Mouse (Mus musculus) hindbrain, embryonic 11.5 days (tissue): ENCODE data around the gene Mtor. TPM values are rescaled to one million over a fixed set of nuclear protein-coding genes. Genes with fewer than 3 reads are reported as not detected.

Experiments used
- ATAC-seq: fragments of 200-750 bp; cut with Nextera tagmentation; 2 replicates; pipeline ENCODE4 v1.8.0; 2017; ENCODE audit warnings: mild to moderate bottlenecking, moderate TSS enrichment, moderate library complexity; ENCODE audit not compliant: low FRiP score
- DNase-seq: peaks from one replicate; pipeline ENCODE4 v3.0.0-alpha.2; 2015; ENCODE audit warnings: low spot score
- H3K27ac ChIP-seq: fragments of 300-500 bp; sonication (generic); 2 replicates; pipeline ENCODE4 v1.5.1; 2014; ENCODE audit warnings: mild to moderate bottlenecking, low read depth, low read length
- H3K27me3 ChIP-seq: fragments of 300-500 bp; sonication (generic); 2 replicates; pipeline ENCODE4 v1.6.1; 2014; ENCODE audit warnings: mild to moderate bottlenecking, low read length, moderate library complexity, mixed read lengths; ENCODE audit not compliant: control insufficient read depth, insufficient read depth
- H3K36me3 ChIP-seq: fragments of 300-500 bp; sonication (generic); 2 replicates; pipeline ENCODE4 v1.6.1; 2014; ENCODE audit warnings: mild to moderate bottlenecking, low read length, moderate library complexity, mixed read lengths; ENCODE audit not compliant: control insufficient read depth, insufficient read depth
- H3K4me1 ChIP-seq: fragments of 300-500 bp; sonication (generic); replicated peaks from 2 replicates; pipeline ENCODE4 v1.6.1; 2014; ENCODE audit warnings: low read length, mixed read lengths; ENCODE audit not compliant: control insufficient read depth, insufficient read depth
- H3K4me2 ChIP-seq: fragments of 300-500 bp; sonication (generic); replicated peaks from 2 replicates; pipeline ENCODE4 v1.6.1; 2014; ENCODE audit warnings: mild to moderate bottlenecking, low read depth, low read length
- H3K4me3 ChIP-seq: fragments of 300-500 bp; sonication (generic); 2 replicates; pipeline ENCODE4 v1.5.1; 2014; ENCODE audit warnings: low read depth, low read length
- H3K9ac ChIP-seq: fragments of 300-500 bp; sonication (generic); 2 replicates; pipeline ENCODE4 v1.6.1; 2014; ENCODE audit warnings: low read depth, low read length
- H3K9me3 ChIP-seq: fragments of 300-500 bp; sonication (generic); 2 replicates; pipeline ENCODE4 v1.6.1; 2016; ENCODE audit warnings: low read length; ENCODE audit not compliant: control insufficient read depth
- WGBS: fragments of 180-500 bp; shearing (Covaris S2); extraction: QIAGEN DNeasy Blood & Tissue Kit; methylation state at CpG from one replicate; pipeline ENCODE4 v1.1.7; 2014; 5-methylcytosine and 5-hydroxymethylcytosine counted together
- polyA plus RNA-seq: library from polyadenylated mRNA; unstranded; fragments of >200 nt; fragmentation: Nextera tagmentation; extraction: Ambion mirVana; gene quantifications from 2 replicates; pipeline ENCODE4 v1.2.1, GENCODE M21; 2014

The Mtor gene
- polyA plus RNA-seq, 1 experiment from 2014 or later = 33.0 TPM

- no peak overlapping the region for H3K4me2 ChIP-seq
- H3K27me3 ChIP-seq = no peaks in the 10 kb centered on the region
- H3K9ac ChIP-seq = no peak overlapping the region
- no peaks in the 10 kb centered on the region for H3K4me1 ChIP-seq
- H3K36me3 ChIP-seq = 0 out of 2 replicates have a peak, but pooled peaks cover 3% of the 10 kb centered on the region
- no peaks in the 10 kb centered on the region for H3K9me3 ChIP-seq
- no peak overlapping the region for H3K27ac ChIP-seq
- no peak overlapping the region for H3K4me3 ChIP-seq
- ATAC-seq (no peak), DNase-seq (no peak)
- WGBS = 95% methylated on average over 14 of the region's 14 CpGs
These were observed 59.9 kb downstream of the Mtor start for GRCm38 (mm10) chr4:148508084-148508849.

- no peak for DNase-seq
- H3K27me3 ChIP-seq = no peaks in the 10 kb centered on the region
- no peak for ATAC-seq
- H3K4me2 ChIP-seq = no peak overlapping the region
- no peaks in the 10 kb centered on the region for H3K4me1 ChIP-seq
- 0 out of 2 replicates have a peak, but pooled peaks cover 3% of the 10 kb centered on the region for H3K36me3 ChIP-seq
- WGBS = 88% methylated on average over 8 of the region's 8 CpGs
- H3K9ac ChIP-seq = no peak overlapping the region
- no peaks in the 10 kb centered on the region for H3K9me3 ChIP-seq
- H3K4me3 ChIP-seq = no peak overlapping the region
- H3K27ac ChIP-seq = no peak overlapping the region
These were observed 61.2 kb downstream of the Mtor start for GRCm38 (mm10) chr4:148509450-148510084.

- H3K27ac ChIP-seq = no peak overlapping the region
- DNase-seq = no peak
- H3K4me2 ChIP-seq = no peak overlapping the region
- 88% methylated on average over 4 of the region's 4 CpGs for WGBS
- H3K27me3 ChIP-seq = no peaks in the 10 kb centered on the region
- no peak for ATAC-seq
- no peak overlapping the region for H3K9ac ChIP-seq
- no peaks in the 10 kb centered on the region for H3K9me3 ChIP-seq
- no peak overlapping the region for H3K4me3 ChIP-seq
- H3K4me1 ChIP-seq = no peaks in the 10 kb centered on the region
- peaks cover 10% of the 10 kb centered on the region for H3K36me3 ChIP-seq
These were observed 62.3 kb downstream of the Mtor start for GRCm38 (mm10) chr4:148510691-148511090.

GRCm38 (mm10) chr4:148511334-148511733 lies 62.9 kb downstream of the Mtor start:
- ATAC-seq = no peak
- 94% methylated on average over 4 of the region's 4 CpGs for WGBS
- no peak for DNase-seq
- Histone ChIP-seq H3K4me2 (no peak overlapping the region), H3K27ac (no peak overlapping the region), H3K4me1 (no peaks in the 10 kb centered on the region), H3K9ac (no peak overlapping the region), H3K36me3 (peaks cover 10% of the 10 kb centered on the region), H3K4me3 (no peak overlapping the region), H3K9me3 (no peaks in the 10 kb centered on the region), H3K27me3 (no peaks in the 10 kb centered on the region)

- Histone ChIP-seq H3K9ac (no peak overlapping the region), H3K9me3 (no peaks in the 10 kb centered on the region), H3K4me2 (no peak overlapping the region), H3K4me1 (no peaks in the 10 kb centered on the region), H3K36me3 (peaks cover 10% of the 10 kb centered on the region), H3K27ac (no peak overlapping the region), H3K27me3 (no peaks in the 10 kb centered on the region), H3K4me3 (no peak overlapping the region)
- ATAC-seq (no peak), DNase-seq (no peak)
- WGBS = 78% methylated on average over 6 of the region's 6 CpGs
These were observed 64.7 kb downstream of the Mtor start for GRCm38 (mm10) chr4:148513021-148513559.

GRCm38 (mm10) chr4:148515313-148515712 lies 66.9 kb downstream of the Mtor start:
- H3K27ac ChIP-seq = no peak overlapping the region
- no peak overlapping the region for H3K9ac ChIP-seq
- DNase-seq = no peak
- H3K36me3 ChIP-seq = peaks cover 10% of the 10 kb centered on the region
- no peaks in the 10 kb centered on the region for H3K27me3 ChIP-seq
- H3K4me2 ChIP-seq = no peak overlapping the region
- no peaks in the 10 kb centered on the region for H3K9me3 ChIP-seq
- H3K4me1 ChIP-seq = no peaks in the 10 kb centered on the region
- H3K4me3 ChIP-seq = no peak overlapping the region
- no peak for ATAC-seq
- WGBS = 90% methylated on average over 2 of the region's 2 CpGs

GRCm38 (mm10) chr4:148517809-148518208 lies 69.4 kb downstream of the Mtor start:
- H3K9ac ChIP-seq = no peak overlapping the region
- H3K4me3 ChIP-seq = no peak overlapping the region
- no peak for DNase-seq
- ATAC-seq = no peak
- no peaks in the 10 kb centered on the region for H3K4me1 ChIP-seq
- no peak overlapping the region for H3K4me2 ChIP-seq
- WGBS = 61% methylated on average over 4 of the region's 4 CpGs
- H3K36me3 ChIP-seq = peaks cover 14% of the 10 kb centered on the region
- no peaks in the 10 kb centered on the region for H3K27me3 ChIP-seq
- no peak overlapping the region for H3K27ac ChIP-seq
- no peaks in the 10 kb centered on the region for H3K9me3 ChIP-seq

- Histone ChIP-seq H3K4me2 (no peak overlapping the region), H3K36me3 (peaks cover 11% of the 10 kb centered on the region), H3K9me3 (no peaks in the 10 kb centered on the region), H3K27me3 (no peaks in the 10 kb centered on the region), H3K27ac (no peak overlapping the region), H3K4me1 (no peaks in the 10 kb centered on the region), H3K9ac (no peak overlapping the region), H3K4me3 (no peak overlapping the region)
- DNase-seq (no peak), ATAC-seq (no peak)
- WGBS = 31% methylated on average over 5 of the region's 5 CpGs
These were observed 69.9 kb downstream of the Mtor start for GRCm38 (mm10) chr4:148518235-148518795.
